Mouse (Mus musculus) cerebellum, adult 11 months (tissue): ENCODE measurements around the gene Shroom1.
A peak's percentile ranks its signal among the peaks of the same experiment; 100 is the strongest.

Source experiments
- DNase-seq: peaks from one replicate; pipeline ENCODE4 v3.0.0; 2022

Shroom1 gene

GRCm38 (mm10) chr11:53481088-53481730 is 24.2 kb downstream of the Shroom1 start:
- DNase-seq = no peak

DNA sequence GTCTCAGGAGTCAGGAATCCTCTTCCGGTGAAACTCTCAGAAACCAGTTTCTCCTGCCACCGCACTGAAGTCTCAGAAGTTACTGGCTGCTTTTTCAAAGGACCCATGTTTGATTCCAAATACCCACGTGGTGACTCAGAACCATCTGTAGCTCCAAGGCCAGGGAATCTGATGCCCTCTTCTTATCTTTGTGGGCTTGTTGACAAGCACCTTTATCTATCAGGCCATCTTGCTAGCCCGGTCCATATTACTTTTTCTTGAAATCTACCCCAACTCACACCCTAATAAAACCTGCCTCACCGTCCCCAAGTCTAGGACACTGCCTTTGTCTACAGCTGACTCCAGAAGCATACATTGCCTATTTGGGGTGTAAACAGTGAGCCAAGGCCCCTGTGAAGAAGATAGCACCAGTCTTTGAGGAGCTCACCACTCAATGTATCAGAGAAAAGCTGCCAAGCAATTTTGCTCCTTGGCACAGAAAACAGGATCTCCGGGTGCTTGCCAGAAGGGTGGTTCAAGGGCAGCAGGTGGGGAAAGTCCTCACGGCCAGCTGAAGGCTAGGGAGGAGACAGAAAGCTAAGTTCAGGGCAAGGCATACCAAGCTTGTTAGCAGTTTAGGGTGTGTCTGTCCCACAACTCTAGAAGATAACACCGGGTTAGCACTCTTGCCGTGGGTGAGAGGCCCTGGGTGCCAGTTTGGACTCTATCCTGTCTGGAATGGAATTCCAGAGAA is 26.3 kb downstream of the Shroom1 start:
- DNase-seq = peak; percentile 59

GRCm38 (mm10) chr11:53485719-53486118 is 28.7 kb downstream of the Shroom1 start:
- no peak for DNase-seq

- no peak for DNase-seq
Observed at GRCm38 (mm10) chr11:53486351-53486750, 29.3 kb downstream of the Shroom1 start.

- peak; percentile 83 for DNase-seq
Observed at GRCm38 (mm10) chr11:53486822-53487594, 30.0 kb downstream of the Shroom1 start.

DNA sequence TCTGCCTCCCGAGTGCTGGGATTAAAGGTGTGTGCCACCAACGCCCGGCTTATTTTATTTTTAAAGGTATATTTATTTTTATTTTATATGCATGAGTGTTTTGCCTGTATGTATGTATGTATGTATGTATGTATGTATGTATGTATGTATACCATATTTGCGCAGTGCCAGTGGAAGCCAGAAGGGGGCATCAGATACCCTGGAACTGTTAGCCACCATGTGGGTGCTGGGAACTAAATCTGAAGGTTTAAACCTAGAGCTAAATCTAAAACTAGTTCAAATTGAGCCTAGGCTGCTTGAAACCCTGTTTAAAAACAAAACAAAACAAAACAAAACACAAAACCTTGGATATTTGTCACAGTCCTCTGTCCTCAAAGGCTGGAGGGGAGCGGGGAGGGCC is 32.0 kb downstream of the Shroom1 start:
- no peak for DNase-seq

GRCm38 (mm10) chr11:53489421-53489820 is 32.4 kb downstream of the Shroom1 start:
- DNase-seq = no peak

- no peak for DNase-seq
Observed at GRCm38 (mm10) chr11:53491954-53492401, 35.0 kb downstream of the Shroom1 start.

GRCm38 (mm10) chr11:53493243-53493955 is 36.4 kb downstream of the Shroom1 start:
- DNase-seq = no peak

DNA sequence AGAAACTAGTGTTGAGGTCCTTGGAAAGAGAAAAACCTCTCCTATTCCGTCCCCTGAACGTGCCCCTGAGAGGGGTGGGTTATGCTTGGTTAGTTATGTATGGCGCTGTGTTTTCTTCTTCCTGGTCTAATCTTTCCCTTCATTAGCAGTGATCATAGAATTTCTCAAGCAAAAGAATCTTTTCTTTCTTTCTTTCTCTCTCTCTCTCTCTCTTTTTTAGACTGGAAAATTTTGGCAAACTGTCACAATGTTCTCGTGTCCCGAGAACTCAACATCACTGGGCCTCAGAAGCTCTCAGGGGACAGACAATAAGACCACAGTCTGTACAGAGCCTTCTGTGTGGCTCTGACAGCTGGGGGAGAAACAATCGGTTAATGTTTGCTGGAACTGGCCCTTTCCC is 38.4 kb downstream of the Shroom1 start:
- DNase-seq = no peak

DNA sequence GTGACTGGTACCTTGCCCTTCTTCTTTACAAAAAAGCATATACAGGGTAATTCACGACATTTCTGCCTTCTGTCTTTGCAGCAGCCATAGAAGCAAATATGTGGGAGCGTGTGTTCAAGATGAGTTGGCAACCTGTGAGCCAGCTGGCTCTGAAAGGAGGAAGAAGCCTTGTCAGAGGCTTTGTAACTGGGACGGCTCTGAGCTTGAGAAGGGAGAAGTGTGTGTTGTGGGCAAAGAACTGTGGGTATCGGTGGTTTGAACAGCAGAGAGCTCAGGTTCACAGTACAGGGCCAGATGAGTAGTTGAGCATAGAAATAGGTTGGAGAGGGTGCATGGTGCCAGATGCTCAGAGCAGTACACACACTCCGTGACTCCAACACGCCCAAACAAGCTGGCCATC is 39.9 kb downstream of the Shroom1 start:
- DNase-seq = no peak

DNA sequence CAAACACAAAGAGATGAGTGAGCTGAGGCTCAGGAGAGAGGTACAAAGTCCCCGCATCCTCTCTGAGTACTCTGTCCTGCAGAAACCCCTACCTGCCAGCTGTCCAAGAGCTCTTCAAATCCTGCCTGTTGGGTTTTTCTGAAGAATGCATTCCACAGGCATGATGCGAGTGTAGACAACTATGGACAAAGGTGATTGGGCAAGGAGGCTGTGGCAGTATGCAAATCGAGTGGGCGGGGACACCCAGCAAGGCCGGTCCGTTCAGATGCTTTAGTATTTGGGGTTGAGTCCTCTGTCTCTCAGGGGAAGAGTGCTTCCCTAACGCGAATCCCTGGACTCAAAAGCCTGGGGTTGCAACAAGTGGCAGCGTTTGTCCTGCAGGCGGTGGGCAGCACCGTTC is 43.6 kb downstream of the Shroom1 start:
- DNase-seq = no peak

- DNase-seq = no peak
Observed at GRCm38 (mm10) chr11:53502039-53502765, 45.2 kb downstream of the Shroom1 start.

DNA sequence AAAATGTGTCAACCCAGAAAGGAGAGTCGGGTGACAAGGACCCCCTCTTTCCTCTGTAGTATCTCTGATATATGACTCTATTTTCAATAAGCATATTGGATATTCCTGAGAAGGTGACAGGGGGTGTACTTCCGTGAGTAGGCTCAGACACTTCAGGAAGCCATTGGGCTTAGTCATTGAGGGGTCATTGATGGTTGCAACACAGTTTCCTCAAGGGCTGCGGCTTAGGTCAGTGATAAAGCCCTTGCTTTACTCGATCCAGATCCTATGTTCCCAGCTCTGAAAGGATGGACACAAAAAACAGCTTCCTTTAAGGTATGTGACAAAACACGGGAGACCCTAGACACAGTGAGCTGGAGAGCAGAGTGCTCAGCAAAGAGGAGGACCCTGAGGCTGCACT is 46.7 kb downstream of the Shroom1 start:
- no peak for DNase-seq

DNA sequence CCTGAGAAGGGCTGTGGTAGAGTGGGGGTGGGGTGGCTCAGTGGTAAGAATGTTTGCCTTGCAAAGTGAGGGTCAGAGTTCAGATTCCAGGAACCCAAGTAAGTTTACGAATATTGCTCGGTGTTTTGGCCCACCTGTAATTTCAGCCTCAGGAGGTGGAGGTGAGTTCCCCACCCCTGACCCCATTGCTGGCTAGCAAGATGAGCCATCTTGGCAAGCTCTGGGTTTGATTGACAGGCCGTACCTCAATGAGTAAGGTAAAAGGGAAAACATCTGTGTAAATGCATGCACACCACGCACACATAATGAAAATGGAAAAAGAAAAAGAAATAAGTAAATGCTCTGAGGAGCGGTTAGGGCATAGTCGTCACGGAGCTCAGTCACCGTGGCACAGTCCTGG is 47.4 kb downstream of the Shroom1 start:
- peak; percentile 30 for DNase-seq

DNA sequence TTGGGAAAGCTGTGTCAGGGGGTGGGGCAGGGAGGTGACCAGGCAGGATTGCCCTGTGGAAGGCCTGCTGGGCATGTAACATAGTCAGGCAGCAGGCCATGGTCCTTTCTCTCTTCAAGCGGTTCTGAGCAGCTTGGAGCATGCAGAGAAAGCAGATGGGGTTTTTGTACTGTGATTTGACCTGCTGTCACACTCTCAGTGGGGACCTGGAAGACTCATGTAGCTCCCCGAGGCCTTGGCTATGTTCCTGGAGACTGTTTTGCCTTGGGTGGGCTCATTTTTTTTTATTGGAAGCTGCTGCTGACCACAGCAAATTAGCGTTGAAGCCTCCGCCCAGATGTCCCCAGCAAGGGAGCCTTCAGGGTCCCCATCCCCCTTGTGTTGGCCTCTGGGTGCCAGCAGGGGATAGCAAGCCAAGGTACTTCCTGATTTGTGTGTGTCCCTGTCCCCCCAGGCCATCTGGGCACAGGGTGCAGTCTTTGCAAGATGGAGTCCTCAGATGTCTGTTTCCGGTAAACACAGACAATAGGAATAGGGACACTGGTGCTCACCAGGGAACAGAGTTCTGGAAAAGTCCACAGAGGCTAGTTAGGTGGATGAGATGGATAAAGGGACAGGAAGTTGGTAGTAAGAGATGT is 48.1 kb downstream of the Shroom1 start:
- DNase-seq = peak; percentile 94

GRCm38 (mm10) chr11:53507098-53507805 is 50.2 kb downstream of the Shroom1 start:
- DNase-seq = peak; percentile 32

DNA sequence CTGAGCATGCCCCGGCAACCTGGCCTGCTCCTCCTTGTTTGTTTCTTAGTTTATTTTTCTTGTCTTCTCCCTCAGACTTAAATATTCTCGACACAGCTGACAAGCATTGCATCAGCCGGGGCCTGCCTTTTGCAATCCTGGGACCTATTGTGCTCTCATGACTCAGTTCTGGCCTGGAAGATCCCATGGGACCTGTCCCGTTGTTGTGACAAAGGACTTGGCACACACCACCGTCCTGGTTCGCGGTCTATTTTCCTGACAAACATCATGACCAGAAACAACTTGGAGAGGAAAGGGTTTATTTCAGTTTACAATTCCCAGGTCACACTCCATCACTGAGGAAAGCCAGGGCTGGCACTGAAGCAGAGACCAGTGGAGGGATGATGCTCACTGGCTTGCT is 51.1 kb downstream of the Shroom1 start:
- DNase-seq = peak; percentile 41

GRCm38 (mm10) chr11:53508591-53508990 is 51.6 kb downstream of the Shroom1 start:
- no peak for DNase-seq

DNA sequence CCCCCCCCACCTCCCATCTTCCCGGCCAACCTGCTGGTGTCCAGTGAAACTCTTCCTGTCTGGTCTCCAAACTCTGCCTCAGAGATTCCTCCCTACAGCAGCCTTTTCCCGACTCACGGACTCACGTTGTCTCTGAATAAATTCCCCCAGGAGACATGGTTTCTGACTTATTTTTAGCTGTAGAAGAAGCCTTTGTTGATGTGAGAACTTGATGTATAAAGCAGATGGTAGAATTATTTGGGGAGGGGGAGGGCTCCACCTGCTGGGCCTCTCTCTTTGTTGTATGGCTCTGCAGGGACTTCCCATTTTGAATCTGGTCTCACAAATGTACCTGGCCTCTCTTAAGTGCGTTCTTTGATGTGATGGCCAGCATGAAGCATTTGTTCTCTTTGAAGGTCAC is 53.3 kb downstream of the Shroom1 start:
- DNase-seq = no peak
